Mouse (Mus musculus): ENCODE results near the gene Dll4. TPM values are rescaled to one million over a fixed set of nuclear protein-coding genes. Genes with fewer than 3 reads are reported as not detected.

Dll4 gene
- total RNA-seq, 4 experiments from 2014 or later: 12.1 to 18.7 (median 18.6) TPM

DNA sequence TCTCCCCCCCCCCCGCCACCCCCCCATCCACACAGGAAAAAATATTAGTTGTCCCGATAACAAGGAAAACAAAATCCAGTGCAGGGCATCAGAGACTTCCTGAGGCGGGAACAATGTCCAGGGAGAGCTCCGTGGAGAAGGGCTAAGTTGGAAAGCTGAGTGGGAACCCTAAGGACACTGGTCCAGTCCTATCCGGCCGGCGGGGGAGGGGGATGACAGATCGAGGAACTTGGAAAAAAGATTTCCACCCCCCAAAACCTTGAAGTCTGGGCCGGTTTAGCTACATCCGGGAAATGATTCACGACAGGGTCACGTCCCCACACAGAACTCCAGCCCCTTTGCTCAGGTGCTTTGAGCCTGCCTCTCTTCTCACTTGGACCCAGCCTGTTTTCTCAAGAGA lies 14.0 kb upstream of the Dll4 start:
- DNase-seq (ENCODE audit: low spot score): peak; percentile 56

DNA sequence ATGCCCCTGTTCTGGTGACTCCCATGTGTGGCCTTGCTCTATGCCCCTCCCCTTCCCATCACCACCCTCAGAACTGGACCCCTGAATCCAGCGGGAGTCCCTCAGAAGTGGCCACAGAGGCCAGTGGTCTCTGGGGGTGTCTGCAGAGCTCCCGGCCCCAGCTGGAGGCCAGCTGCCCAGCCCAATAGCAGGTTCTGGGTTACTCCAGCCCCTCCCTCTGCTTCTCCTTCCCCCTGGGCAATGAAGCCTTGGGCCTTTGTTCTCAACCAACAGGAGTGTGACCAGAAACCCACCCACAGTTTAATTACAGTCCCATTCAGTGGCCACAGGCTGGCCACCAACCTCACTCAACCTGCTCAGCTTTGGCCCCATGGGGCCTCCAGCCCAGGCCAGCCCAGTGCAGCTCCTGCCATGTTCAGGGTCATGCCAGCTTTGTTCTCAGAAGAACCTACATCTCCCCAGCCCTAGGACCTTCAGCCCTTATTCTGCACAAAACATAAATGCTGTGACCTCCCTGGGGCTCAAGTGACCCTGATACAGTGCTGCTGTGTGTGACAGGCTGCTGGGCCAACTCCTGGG lies 13.1 kb upstream of the Dll4 start:
- DNase-seq (ENCODE audit: low spot score): no peak

DNA sequence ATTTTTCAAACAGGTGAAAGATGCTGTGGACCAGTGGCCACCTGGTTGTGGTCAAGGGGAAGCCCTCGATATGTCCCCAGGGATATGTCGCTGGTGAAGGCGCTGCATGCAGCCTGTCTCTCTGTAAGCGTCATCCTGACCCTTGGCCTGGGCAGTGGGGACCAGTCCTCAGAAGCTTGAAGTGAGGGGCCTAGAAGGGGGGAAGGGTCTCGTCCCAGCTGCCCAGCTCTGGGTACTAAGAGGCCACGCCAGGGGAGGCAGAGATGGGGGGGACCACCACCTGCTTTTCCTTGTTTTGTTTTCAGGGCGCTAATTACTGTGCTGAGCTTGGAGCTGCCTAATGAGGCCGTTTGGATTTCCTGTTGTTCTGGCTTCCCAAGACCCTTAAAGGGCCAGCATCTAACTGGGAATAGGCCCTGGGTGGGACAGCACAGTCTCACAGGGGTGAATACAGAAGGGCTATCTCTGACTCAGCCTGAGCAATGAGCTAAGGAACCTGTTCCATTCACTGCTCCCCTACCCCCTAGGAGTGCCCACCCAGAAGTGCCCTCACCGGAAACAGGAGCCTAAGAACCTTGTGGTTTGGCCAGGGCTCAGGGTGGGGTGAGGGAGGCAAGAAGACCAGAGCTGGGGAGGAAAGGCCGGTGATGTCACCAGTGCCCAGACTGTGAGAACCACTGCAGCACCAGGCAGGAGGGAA lies 11.7 kb upstream of the Dll4 start:
- peak; percentile 28 for DNase-seq (ENCODE audit: low spot score)

DNA sequence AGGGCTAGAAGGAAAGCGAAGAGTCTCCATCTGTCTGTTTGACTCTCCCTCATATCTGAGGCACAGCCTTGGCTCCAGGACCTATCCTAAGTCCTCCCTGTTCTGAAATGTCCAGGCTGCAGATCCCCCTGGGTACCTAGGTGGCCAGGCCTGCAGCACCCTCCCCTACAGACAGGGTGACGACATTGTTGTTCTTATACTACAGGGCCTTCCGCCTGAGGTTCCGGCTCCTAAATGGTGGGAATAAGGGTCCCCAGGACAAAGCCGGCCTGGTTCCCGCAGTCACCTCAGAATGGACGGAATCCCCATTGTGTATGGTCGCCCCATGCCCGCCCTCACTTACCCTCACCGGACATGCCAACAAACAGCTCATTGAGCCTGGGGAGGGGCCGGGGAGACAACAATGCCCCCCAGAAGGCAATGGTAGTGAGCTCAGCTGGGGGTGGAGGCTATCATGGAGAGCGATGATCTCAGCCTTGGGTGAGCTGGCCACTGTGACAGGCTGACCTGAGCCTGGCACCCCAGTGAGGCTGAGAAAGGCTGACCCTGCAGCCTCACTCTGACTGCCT lies 10.8 kb upstream of the Dll4 start:
- DNase-seq (ENCODE audit: low spot score): no peak

DNA sequence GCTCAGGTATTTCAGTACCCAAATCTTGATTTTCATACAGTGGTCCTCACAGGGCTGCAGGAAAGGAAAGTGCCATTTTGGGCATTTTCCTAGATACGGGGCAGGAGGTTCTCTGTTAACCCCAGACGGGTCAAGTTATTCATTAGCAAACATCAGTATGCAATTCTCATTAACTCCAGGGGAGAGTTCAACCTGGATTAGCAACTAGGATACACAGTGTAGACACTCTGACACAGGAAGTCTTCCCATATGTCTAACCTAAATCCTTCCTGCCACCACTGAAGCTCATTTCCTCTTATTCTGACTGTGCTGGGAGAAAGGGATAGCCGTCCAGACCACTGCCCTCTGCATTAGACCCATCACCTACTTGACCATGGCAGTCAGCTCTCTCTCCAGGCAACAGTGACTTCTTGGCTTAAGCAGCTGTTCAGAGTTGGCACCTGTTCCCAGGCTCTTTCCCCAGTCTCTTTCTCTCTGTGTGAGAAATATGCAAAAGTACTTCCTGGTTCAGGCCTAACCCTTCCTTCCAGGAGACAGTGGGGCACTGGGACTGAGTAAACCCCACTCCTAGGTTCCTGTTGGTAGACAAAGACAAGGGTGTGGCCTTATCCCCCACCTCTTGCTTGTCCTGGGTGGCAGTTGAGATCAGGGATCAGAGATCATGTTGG lies 7.4 kb upstream of the Dll4 start:
- DNase-seq (ENCODE audit: low spot score): no peak

DNA sequence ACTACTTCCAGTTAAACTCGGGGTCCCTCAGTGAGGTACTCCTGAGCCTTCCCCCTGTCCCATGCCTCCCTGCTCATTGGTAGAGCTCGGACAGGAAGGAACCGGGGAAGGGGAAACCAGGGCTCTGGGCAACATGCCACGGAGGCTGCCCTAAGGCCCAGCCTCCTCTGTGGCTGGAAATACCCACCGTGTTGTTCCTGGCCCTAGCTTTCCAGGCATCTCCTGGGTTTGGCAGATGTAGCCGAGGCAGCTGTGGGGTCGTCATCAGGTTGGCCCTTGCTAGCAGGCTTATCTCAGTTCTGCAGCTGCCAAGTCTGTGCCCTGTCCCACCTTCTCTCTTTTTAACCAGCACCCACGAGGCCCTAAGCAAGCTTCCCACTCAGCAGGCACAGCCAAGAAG lies 5.0 kb upstream of the Dll4 start:
- DNase-seq (ENCODE audit: low spot score): no peak

DNA sequence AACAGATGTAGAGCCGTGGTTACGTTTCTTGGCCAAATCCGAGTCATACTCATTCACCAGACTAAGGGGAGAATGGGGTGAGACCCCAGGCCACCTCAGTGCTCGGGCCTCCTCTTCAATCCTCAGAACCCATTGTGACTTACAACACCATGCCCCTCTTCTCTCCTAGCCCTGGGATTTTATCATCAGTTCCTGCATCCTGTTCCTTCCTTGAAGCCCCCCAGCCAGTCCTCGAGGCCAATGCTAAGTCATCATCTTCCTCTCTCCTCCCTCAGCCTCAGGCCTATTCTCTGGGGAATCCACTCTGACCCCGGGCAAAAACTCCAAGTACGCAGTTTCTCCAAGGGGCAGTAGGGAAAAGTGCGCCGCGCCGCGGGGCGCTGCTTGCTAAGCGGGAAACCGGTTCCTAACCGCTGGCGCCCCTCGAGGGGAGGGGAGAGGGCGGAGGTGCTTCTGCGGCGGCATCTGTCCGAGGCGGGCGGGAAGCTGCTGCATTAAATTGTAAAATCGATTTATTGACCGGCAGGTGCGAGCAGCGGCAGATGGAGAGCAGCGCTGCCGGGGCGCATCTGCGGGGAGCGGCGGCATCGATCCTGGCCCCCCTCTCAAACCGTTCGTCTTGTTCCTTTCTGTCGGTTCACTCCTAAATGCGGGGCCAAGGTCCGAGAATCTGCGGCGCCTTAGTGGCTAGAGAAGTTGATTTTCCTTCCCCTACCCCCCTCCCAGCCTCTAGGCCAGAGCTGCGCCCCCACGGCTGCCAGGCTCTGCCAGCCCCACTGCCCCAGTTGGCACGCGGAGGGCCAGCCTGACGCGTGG lies 3.6 kb upstream of the Dll4 start:
- no peak for DNase-seq (ENCODE audit: low spot score)

DNA sequence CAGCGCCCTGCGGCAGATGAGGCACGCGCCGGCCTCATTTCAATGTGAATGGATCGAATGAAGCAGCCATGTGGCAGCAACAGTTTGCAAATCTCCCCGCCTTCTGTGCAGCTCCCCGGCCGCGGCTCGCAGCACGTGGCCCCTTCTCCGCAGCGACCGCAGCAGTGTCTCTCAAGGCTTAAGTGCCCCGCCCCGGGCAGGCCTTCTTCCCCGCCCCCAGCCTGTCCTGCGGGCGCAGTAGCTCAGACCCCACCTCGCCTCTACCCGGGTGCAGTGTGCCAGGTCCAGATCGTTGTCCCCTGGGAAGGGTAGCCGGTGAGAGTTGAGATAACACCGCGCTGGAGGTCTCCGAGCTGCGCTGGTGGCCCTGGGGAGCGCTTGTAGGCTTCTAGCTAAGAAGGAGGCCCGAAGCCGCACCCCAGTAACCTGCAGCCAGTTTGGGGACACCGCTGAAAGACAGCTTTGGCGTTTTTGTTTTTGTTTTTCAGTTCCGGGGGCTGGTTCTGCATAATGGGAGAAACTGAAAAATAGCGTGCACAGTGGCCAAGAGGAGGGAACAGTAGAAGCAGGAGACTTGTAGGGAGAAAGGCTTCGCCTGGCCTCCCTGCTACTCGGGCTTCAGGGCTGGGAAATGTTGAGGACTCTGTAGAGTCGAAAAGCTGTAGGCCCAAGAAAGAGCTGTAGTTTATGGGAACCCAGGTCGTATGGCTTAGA lies 2.8 kb upstream of the Dll4 start:
- DNase-seq (ENCODE audit: low spot score): no peak

DNA sequence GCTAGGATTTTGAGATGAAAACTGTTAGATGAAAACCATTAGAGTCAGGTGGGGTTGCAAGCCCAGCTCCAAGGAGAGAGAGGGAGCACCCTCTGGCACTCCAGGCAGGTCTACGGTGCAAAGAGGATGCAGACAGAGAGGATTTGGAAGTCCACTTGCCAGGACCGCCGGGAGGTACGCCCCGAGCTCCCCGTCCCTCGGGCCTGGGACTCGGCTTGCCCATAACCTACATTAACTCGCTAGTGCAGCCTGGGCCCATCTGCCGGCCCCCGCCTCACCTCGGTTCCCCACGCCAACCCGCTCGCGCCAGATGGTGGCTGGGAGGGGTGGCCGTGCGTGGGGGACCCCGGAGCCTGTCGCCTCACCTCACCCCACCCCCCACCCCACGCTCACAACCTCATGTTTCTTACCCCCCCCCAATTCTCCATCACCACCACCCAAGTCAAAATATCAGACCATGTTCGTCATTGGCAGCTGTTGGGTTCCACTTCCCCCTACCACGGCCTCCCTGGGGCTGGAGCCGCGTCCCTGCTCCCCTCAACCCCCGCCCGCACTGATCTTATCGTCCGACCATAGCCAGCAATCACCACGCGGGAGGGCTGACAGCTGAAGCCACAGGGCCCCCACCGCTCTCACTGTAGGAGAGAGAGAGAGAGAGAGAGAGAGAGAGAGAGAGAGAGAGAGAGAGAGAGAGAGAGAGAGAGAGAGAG lies 1.6 kb upstream of the Dll4 start:
- DNase-seq (ENCODE audit: low spot score): no peak

DNA sequence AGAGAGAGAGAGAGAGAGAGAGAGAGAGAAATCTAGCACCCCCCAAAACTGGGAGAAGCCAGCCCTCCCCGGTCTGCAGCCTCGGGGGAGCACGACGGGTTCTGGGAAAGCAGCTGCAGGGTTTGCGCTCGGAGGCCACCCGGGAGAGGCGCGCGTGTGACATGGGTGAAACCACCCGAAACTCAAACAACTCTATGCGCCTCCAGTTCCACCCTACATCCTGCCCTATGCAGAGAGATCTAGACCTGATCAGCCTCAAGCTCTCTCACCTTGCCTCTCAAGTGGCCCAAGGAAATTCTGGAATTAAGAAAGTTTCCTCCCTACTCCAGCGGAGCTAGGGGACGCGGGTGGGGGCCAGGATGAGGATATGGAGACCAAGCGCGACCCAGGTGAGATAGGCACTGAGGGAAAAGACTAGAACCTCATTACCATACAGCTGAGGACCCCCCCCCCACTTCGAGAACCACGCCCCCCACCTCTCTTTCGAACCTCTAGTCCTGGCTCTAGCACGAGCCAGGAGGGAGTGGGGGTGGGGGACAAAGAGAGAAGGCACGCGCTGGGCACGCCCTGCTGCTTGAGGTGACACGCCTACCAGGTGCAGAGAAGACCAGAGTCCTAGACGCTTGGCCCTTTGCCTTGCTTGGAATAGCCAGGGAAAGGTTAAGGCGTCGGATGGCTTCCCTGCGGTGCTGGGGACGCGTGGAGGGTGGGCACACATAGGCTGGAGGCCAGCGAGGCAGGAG lies 837 bp upstream of the Dll4 start:
- DNase-seq (ENCODE audit: low spot score): no peak

DNA sequence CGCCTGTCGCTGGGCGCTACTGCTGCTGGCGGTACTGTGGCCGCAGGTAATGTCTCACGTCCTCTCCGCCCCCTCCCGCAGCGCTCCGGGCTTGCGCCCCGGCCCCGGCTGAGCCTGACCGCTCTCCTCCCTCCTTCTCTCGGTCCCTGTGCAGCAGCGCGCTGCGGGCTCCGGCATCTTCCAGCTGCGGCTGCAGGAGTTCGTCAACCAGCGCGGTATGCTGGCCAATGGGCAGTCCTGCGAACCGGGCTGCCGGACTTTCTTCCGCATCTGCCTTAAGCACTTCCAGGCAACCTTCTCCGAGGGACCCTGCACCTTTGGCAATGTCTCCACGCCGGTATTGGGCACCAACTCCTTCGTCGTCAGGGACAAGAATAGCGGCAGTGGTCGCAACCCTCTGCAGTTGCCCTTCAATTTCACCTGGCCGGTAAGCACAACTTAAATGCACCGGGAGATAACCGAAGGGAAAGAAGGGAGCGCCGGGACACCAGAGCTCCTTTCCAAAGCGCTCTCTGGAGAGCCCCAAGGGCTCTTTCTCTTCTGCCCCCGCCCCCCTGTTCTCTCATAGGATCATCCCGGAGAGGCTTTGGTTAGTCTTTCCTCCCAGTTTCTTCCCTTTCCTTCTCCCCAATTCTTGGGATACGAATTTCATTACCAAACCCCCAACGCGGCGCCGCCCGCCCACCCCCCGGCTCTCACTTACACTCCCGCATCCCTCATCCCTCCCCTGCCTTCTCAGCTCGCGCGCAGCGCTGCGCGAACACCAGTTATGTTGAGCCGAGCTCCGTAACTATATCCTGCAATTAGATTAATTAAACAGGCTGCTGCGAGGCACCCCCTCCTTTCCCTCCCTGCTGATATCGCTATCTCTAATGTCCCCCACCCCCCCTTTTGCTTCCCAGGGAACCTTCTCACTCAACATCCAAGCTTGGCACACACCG lies 847 bp downstream of the Dll4 start:
- DNase-seq (ENCODE audit: low spot score): no peak

DNA sequence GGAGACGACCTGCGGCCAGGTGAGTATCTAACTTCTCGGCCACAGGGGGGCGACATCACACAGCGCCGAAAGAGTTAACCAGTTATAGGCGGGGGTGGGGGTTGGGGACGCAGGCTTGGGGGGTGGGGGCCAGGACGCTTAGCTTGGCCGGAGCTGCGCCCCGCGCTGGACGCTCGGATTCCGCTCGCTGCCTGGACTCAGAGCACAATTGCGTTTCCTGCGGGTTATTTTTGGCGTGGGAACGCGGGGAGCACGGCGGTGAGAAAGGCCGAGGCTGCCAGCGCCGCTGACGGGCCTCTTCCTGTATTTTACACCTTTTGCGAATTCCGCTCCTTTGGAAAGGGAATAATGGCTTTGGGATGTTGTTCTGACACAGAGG lies 1.5 kb downstream of the Dll4 start:
- DNase-seq (ENCODE audit: low spot score): peak; percentile 80

DNA sequence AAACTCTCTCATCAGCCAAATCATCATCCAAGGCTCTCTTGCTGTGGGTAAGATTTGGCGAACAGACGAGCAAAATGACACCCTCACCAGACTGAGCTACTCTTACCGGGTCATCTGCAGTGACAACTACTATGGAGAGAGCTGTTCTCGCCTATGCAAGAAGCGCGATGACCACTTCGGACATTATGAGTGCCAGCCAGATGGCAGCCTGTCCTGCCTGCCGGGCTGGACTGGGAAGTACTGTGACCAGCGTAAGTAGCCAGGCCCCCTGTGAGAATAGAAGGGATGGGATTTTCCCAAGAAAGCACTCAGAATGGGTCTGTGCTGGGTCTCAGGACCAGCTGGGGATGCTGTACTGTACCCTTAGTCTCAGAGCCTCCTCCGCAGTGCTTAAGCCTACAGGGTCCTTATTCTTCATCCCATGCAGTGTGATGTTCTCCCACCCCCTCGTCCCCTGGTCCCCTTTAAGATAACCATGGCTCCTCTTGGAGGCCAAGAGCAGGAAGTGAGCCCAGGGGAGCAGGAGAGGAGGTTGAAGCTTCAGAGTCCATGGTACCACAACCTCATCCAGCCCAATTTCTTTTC lies 2.5 kb downstream of the Dll4 start:
- DNase-seq (ENCODE audit: low spot score): no peak

DNA sequence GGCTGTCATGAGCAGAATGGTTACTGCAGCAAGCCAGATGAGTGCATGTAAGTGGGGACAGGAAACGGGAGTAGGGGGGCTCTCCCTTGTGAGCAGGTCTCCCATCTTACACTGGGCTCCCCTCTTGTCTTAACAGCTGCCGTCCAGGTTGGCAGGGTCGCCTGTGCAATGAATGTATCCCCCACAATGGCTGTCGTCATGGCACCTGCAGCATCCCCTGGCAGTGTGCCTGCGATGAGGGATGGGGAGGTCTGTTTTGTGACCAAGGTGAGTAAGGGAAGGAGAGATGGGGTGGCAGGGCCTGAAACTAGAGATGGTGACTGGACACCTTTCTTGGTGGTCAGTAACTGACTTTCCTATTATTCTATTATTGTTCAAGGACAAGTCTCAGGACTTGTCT lies 3.0 kb downstream of the Dll4 start:
- no peak for DNase-seq (ENCODE audit: low spot score)

DNA sequence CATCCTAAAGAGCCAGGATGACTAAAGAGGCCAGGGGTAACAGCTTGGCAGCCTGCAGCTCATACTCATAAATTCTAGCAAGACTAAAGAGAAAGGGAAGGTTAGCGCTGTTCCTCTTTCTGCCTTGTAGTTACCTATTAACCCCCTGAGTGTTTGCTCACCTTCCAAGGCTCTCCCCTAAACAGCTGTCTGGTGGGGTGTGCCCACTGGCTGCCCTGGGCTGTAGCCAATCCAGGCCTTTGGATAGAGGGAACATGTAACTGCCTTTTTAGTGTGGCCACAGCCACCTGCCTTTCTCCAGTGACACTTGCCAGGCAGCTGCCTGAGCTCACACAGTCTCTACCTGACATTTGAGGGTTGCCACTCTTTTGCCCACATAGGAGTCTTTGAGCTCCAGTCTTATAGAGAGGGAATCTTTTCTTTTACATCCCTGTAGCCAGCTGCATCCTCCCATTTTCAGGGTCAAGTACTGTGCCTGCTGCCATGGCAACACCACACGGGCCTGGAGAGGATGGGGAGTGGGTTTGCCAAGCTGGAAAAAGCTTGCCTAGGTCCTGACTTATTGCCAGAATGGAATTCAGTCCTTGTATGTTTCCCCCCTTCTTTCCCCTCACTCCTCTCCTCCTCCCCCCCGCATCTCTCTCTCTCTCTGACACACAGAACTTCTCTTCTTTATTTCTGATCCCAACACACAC lies 3.7 kb downstream of the Dll4 start:
- no peak for DNase-seq (ENCODE audit: low spot score)

DNA sequence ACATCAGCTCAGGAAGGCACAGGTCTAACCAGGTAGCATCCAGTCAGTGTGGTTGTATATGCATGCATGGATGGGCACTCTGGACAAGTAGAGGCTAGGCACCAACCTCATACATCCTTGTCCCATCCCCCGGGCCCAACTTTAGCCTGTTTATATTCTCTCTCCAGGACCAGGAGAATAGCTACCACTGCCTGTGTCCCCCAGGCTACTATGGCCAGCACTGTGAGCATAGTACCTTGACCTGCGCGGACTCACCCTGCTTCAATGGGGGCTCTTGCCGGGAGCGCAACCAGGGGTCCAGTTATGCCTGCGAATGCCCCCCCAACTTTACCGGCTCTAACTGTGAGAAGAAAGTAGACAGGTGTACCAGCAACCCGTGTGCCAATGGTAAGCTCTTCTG lies 5.2 kb downstream of the Dll4 start:
- no peak for DNase-seq (ENCODE audit: low spot score)

DNA sequence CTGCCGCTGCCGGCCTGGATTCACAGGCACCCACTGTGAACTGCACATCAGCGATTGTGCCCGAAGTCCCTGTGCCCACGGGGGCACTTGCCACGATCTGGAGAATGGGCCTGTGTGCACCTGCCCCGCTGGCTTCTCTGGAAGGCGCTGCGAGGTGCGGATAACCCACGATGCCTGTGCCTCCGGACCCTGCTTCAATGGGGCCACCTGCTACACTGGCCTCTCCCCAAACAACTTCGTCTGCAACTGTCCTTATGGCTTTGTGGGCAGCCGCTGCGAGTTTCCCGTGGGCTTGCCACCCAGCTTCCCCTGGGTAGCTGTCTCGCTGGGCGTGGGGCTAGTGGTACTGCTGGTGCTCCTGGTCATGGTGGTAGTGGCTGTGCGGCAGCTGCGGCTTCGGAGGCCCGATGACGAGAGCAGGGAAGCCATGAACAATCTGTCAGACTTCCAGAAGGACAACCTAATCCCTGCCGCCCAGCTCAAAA lies 6.6 kb downstream of the Dll4 start:
- no peak for DNase-seq (ENCODE audit: low spot score)

DNA sequence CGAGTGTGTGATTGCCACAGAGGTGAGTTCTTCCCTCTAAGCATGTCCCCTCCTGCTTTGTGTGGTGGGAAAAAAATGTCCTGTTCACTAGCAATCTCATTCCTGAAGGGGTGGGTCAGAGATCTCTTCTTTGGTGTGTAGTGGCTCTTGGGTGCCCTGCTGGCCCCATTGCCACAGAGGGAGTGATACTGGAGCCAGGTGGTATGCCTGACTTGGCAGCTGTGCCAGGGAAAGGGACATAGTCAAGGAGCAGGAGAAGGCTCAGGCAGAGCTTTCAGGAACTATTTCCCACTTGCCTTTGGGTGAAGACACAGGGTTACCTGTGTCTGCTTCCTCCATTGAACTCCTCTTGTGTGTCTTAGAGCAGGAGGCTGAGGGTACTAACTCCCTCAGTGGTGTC lies 8.6 kb downstream of the Dll4 start:
- no peak for DNase-seq (ENCODE audit: low spot score)
